Mouse (Mus musculus) stomach, embryonic 14.5 days (tissue): ENCODE measurements around the gene Ccs. TPM values are rescaled to one million over a fixed set of nuclear protein-coding genes. Genes with fewer than 3 reads are reported as not detected.
"Not testable (repeated sequence)": the region's sequence is repeated elsewhere in the genome, so short reads cannot be mapped to it uniquely, and the experiment has no call there.

ENCODE experiments used
- ATAC-seq: fragments of 200-750 bp; cut with Nextera tagmentation; 2 replicates; pipeline ENCODE4 v1.8.0; 2017; ENCODE audit warnings: low read depth, moderate TSS enrichment; ENCODE audit not compliant: insufficient number of reproducible peaks, insufficient read depth, low FRiP score
- H3K27ac ChIP-seq: fragments of 300-500 bp; sonication (generic); 2 replicates; pipeline ENCODE4 v1.5.1; 2014; ENCODE audit warnings: mild to moderate bottlenecking, low read length, moderate library complexity, mixed read lengths
- H3K27me3 ChIP-seq: fragments of 300-500 bp; sonication (generic); 2 replicates; pipeline ENCODE4 v1.6.1; 2014; ENCODE audit warnings: low read length, control low read depth, mixed read lengths; ENCODE audit not compliant: control insufficient read depth, insufficient read depth
- H3K36me3 ChIP-seq: fragments of 300-500 bp; sonication (generic); 2 replicates; pipeline ENCODE4 v1.6.1; 2014; ENCODE audit warnings: mild to moderate bottlenecking, control low read depth, low read length, moderate library complexity, mixed read lengths; ENCODE audit not compliant: control insufficient read depth, insufficient read depth
- H3K4me1 ChIP-seq: fragments of 300-500 bp; sonication (generic); 2 replicates; pipeline ENCODE4 v1.6.1; 2014; ENCODE audit warnings: low read length, control low read depth, mixed read lengths; ENCODE audit not compliant: control insufficient read depth, insufficient read depth
- H3K4me2 ChIP-seq: fragments of 300-500 bp; sonication (generic); replicated peaks from 2 replicates; pipeline ENCODE4 v1.6.1; 2014; ENCODE audit warnings: low read depth, low read length, control low read depth
- H3K4me3 ChIP-seq: fragments of 300-500 bp; sonication (generic); 2 replicates; pipeline ENCODE4 v1.5.1; 2014; ENCODE audit warnings: low read depth, low read length, control low read depth
- H3K9ac ChIP-seq: fragments of 300-500 bp; sonication (generic); replicated peaks from 2 replicates; pipeline ENCODE4 v1.6.1; 2014; ENCODE audit warnings: low read depth, mild to moderate bottlenecking, control low read depth, low read length, moderate library complexity, mixed read lengths
- H3K9me3 ChIP-seq: fragments of 300-500 bp; sonication (generic); 2 replicates; pipeline ENCODE4 v1.6.1; 2016; ENCODE audit warnings: low read depth, low read length, control low read depth; ENCODE audit not compliant: control insufficient read depth
- WGBS: fragments of 180-500 bp; shearing (Covaris S2); extraction: QIAGEN DNeasy Blood & Tissue Kit; methylation state at CpG from one replicate; pipeline ENCODE4 v1.1.7; 2014; 5-methylcytosine and 5-hydroxymethylcytosine counted together
- polyA plus RNA-seq: library from polyadenylated mRNA; unstranded; fragments of >200 nt; fragmentation: Nextera tagmentation; extraction: Ambion mirVana; gene quantifications from 2 replicates; pipeline ENCODE4 v1.2.1, GENCODE M21; 2014

Ccs gene
- polyA plus RNA-seq, 1 experiment from 2014 or later = 55.4 TPM

- peaks cover 11% of the 10 kb centered on the region for H3K36me3 ChIP-seq
- no peaks in the 10 kb centered on the region for H3K9me3 ChIP-seq
- H3K27ac ChIP-seq = no peak overlapping the region
- no peak overlapping the region for H3K4me3 ChIP-seq
- H3K4me1 ChIP-seq = no peaks in the 10 kb centered on the region
- WGBS = 45% methylated on average over 16 of the region's 16 CpGs
- no peak overlapping the region for H3K9ac ChIP-seq
- H3K27me3 ChIP-seq = no peaks in the 10 kb centered on the region
- no peak overlapping the region for H3K4me2 ChIP-seq
- peak; percentile 75; the same call in 1 of the 2 replicates for ATAC-seq
Observed at GRCm38 (mm10) chr19:4828444-4829114, 10.6 kb downstream of the Ccs start.

GRCm38 (mm10) chr19:4820678-4821303, 18.3 kb downstream of the Ccs start:
- H3K9ac ChIP-seq = no peak overlapping the region
- no peak overlapping the region for H3K4me3 ChIP-seq
- H3K36me3 ChIP-seq = peaks cover 3% of the 10 kb centered on the region; the same call in 1 of the 2 replicates
- no peak overlapping the region for H3K27ac ChIP-seq
- H3K27me3 ChIP-seq = no peaks in the 10 kb centered on the region
- WGBS = 75% methylated on average over 5 of the region's 5 CpGs
- H3K9me3 ChIP-seq = no peaks in the 10 kb centered on the region
- H3K4me1 ChIP-seq = no peaks in the 10 kb centered on the region
- ATAC-seq = peak; percentile 14; the same call in 1 of the 2 replicates
- H3K4me2 ChIP-seq = no peak overlapping the region

- Histone ChIP-seq H3K27ac (no peak overlapping the region), H3K9ac (no peak overlapping the region), H3K4me1 (no peaks in the 10 kb centered on the region), H3K4me2 (no peak overlapping the region), H3K9me3 (no peaks in the 10 kb centered on the region), H3K4me3 (no peak overlapping the region), H3K27me3 (no peaks in the 10 kb centered on the region), H3K36me3 (no peaks in the 10 kb centered on the region)
- ATAC-seq = peak; percentile 49; the same call in 1 of the 2 replicates
- WGBS = 36% methylated on average over 1 of the region's 1 CpGs
Observed at GRCm38 (mm10) chr19:4817182-4817835, 21.8 kb downstream of the Ccs start.

- no peak for ATAC-seq
- Histone ChIP-seq H3K4me2 (no peak overlapping the region), H3K9me3 (no peaks in the 10 kb centered on the region), H3K27me3 (no peaks in the 10 kb centered on the region), H3K36me3 (no peaks in the 10 kb centered on the region), H3K4me3 (no peak overlapping the region), H3K4me1 (peaks cover 11% of the 10 kb centered on the region), H3K27ac (no peak overlapping the region), H3K9ac (no peak overlapping the region)
- WGBS = 82% methylated on average over 6 of the region's 6 CpGs
Observed at GRCm38 (mm10) chr19:4813015-4813414, 26.1 kb downstream of the Ccs start.

GRCm38 (mm10) chr19:4812334-4812949, 26.7 kb downstream of the Ccs start:
- WGBS = 77% methylated on average over 8 of the region's 8 CpGs
- H3K36me3 ChIP-seq, H3K9me3 ChIP-seq, H3K27me3 ChIP-seq, ATAC-seq: not testable (repeated sequence)
- peak overlapping the region; percentile 93 for H3K4me3 ChIP-seq
- H3K4me2 ChIP-seq = peak overlapping the region; percentile 46
- H3K9ac ChIP-seq = peak overlapping the region; percentile 71; the same call in 1 of the 2 replicates
- peaks cover 11% of the 10 kb centered on the region for H3K4me1 ChIP-seq
- H3K27ac ChIP-seq = peak overlapping the region; percentile 95

GRCm38 (mm10) chr19:4811909-4812242, 27.3 kb downstream of the Ccs start:
- Histone ChIP-seq H3K27me3 (no peaks in the 10 kb centered on the region), H3K4me2 (peak overlapping the region; percentile 46), H3K9me3 (no peaks in the 10 kb centered on the region), H3K4me3 (peak overlapping the region; percentile 93), H3K27ac (peak overlapping the region; percentile 95), H3K36me3 (no peaks in the 10 kb centered on the region), H3K4me1 (peaks cover 11% of the 10 kb centered on the region), H3K9ac (peak overlapping the region; percentile 71)
- 3% methylated on average over 12 of the region's 12 CpGs for WGBS
- ATAC-seq = no peak; the same call in 1 of the 2 replicates

- Histone ChIP-seq H3K27ac (peak within 1 kb of the TSS; percentile 95), H3K27me3 (no peaks in the 10 kb centered on the region), H3K36me3 (no peaks in the 10 kb centered on the region), H3K9ac (peak within 1 kb of the TSS; percentile 76), H3K4me2 (peak within 1 kb of the TSS; percentile 91), H3K4me3 (peak within 1 kb of the TSS; percentile 93), H3K4me1 (peaks cover 11% of the 10 kb centered on the region), H3K9me3 (no peaks in the 10 kb centered on the region)
- under 1% methylated on average over 83 of the region's 83 CpGs for WGBS
- ATAC-seq = peak; percentile 99
Observed at GRCm38 (mm10) chr19:4811063-4811908, 27.8 kb downstream of the Ccs start, which contains the start of the genes Gm21992 and Rbm14. Gene Gm21992 (minus strand): TSS chr19:4811612. Gene Rbm14 (minus strand): TSS chr19:4811634.

GRCm38 (mm10) chr19:4810746-4811062, 28.4 kb downstream of the Ccs start:
- under 1% methylated on average over 17 of the region's 17 CpGs for WGBS
- Histone ChIP-seq H3K36me3 (no peaks in the 10 kb centered on the region), H3K9me3 (no peaks in the 10 kb centered on the region), H3K9ac (peak overlapping the region; percentile 76), H3K27me3 (no peaks in the 10 kb centered on the region), H3K27ac (peak overlapping the region; percentile 95), H3K4me1 (peaks cover 11% of the 10 kb centered on the region), H3K4me3 (peak overlapping the region; percentile 93), H3K4me2 (peak overlapping the region; percentile 91)
- ATAC-seq = no peak
